Mouse (Mus musculus): ENCODE data around the gene Acox1.

DNA sequence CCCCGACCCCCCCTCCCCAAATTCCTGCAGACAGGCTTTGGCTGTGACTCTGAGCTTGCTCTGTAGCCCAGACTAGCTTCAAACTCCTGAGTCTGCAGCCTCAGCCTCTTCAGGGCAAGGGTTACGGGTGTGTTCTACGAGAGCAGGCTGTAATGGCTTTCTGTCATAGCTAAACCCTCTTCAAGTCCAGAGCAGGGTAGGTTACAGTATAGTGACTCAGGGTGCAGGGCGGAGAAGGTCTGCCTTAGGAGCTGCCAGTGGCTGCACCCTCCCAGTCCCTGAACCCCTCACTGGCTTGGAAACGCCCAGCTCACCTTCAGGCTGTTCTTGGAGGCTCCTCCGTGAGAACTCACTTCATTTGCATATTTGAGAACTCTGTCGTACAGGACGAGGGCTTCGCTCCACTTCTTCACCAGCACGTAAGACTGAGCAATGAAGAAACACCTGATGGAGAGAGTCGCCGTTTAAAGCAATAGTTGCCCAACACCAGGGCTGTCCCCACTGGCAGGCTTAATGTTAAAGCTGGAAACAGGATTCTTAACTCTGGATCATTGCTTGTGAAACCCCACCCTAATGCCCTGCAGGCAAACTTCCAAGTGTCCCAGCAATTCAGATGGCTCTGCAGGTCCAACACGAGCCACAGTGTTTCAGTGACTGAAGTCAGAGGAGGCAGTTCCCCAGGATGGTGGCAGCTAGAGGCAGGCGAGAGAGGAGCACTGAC, 48.8 kb upstream of the Acox1 start:
- TF ChIP-seq POLR2A (IDR thresholded peaks at IDR 0.05; ENCODE audit: extremely low read depth, insufficient read depth, low read length) (no peak), CTCF (IDR thresholded peaks at IDR 0.05; ENCODE audit: extremely low read depth, insufficient read depth, low read length) (no peak)

All from cortical plate, adult 2 months (tissue).